8 mouse cellular contexts compared by ENCODE assay signal in the genomic region with DNA sequence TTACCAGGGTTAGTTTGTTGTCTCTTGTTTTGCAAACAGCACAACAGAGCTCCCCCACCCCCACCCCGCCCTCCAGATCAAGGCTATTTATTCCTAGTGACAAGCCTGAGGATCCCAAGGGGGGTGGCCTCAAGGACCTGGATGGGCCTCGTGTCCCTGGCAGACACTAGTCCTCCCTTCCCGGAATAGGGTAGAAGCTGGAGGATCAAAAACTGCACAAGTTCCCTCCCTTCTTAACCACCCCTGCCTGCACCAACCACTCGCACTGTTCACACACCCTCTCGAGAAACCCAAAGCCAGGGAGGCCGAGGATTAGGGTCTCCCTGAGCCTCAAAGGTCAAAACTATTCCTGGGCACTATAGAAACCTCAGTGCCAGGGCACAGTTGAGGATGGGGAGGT. TPM values are rescaled to one million over a fixed set of nuclear protein-coding genes. Genes with fewer than 3 reads are reported as not detected.
DNase-seq lines count a peak whose midpoint lies in the region; ATAC-seq and TF ChIP-seq lines count a peak whose summit lies in the region.

No protein-coding gene starts in this region.

- peaks cover 46% of the 10 kb centered on the region for H3K4me1 ChIP-seq in erythroblast, embryonic 14.5 days (ENCODE audit: control insufficient read depth)
- H3K4me1 ChIP-seq in CH12.LX (ENCODE audit: control insufficient read depth in 1 of 2, insufficient read depth in 2 of 2) = peaks cover 16 to 50% of the 10 kb centered on the region in 2 experiments
- H3K4me1 ChIP-seq in liver, embryonic 13.5 days (replicated peaks) = peaks cover 70% of the 10 kb centered on the region

- H3K4me3 ChIP-seq in erythroblast, embryonic 14.5 days (replicated peaks) = peak overlapping the region; percentile 69
- H3K4me3 ChIP-seq in CH12.LX (replicated peaks in 1 of 3; ENCODE audit: low read depth in 2 of 3, low read length in 2 of 3, poor library complexity in 1 of 3) = no peak overlapping the region
- H3K4me3 ChIP-seq in liver, embryonic 13.5 days (replicated peaks) = peak overlapping the region; percentile 75

- TF ChIP-seq EP300 in CH12.LX (IDR thresholded peaks at IDR 0.05; ENCODE audit: low read length) = no peak

- no peak for ATAC-seq in erythroblast, adult 5-6 weeks (replicated peaks; ENCODE audit: low FRiP score, poor library complexity, severe bottlenecking)
- no peak for ATAC-seq in liver, embryonic 13.5 days (ENCODE audit: low read depth)

- H3K9ac ChIP-seq in CH12.LX (ENCODE audit: insufficient read depth, low read depth) = peak overlapping the region; percentile 93; the same call in 1 of the 2 replicates
- H3K9ac ChIP-seq in liver, embryonic 13.5 days = peak overlapping the region; percentile 80

- in situ Hi-C loops in CH12.LX (cut with MboI; ENCODE audit: low pct_ligation_motif_present, low pct_unique_long_range_greater_than_20kb, low sequenced_read_pairs) = loop anchor here (10.0 kb wide), 1 partner anchor 365 kb away; the partner anchor contains the start of genes Dnali1 and Snip1

- 26% methylated on average over 6 of the region's 6 CpGs for WGBS in liver, embryonic 13.5 days (ENCODE audit: insufficient replicate concordance)

- no peaks in the 10 kb centered on the region for H3K9me3 ChIP-seq in erythroblast, embryonic 14.5 days (ENCODE audit: control insufficient read depth, low read length)
- H3K9me3 ChIP-seq in CH12.LX (replicated peaks; ENCODE audit: low read length) = peaks cover 2% of the 10 kb centered on the region
- H3K9me3 ChIP-seq in liver, embryonic 13.5 days (replicated peaks) = no peaks in the 10 kb centered on the region

- peaks cover 19% of the 10 kb centered on the region for H3K79me2 ChIP-seq in CH12.LX (replicated peaks; ENCODE audit: control insufficient read depth, extremely low read depth, insufficient read depth, poor library complexity, severe bottlenecking)

- no peak for TF ChIP-seq RAD21 in CH12.LX (IDR thresholded peaks at IDR 0.05; ENCODE audit: low read depth, low read length)

- peak overlapping the region; percentile 83 for H3K4me2 ChIP-seq in CH12.LX (ENCODE audit: insufficient read depth, low read depth, poor library complexity, severe bottlenecking)
- H3K4me2 ChIP-seq in liver, embryonic 13.5 days = peak overlapping the region; percentile 98

- no peak overlapping the region for H3K27ac ChIP-seq in CH12.LX (ENCODE audit: insufficient read depth, low read depth)
- H3K27ac ChIP-seq in liver, embryonic 13.5 days = peak overlapping the region; percentile 67

- TF ChIP-seq CTCF in CH12.LX (conservative IDR thresholded peaks at IDR 0.05 in 1 of 2, IDR thresholded peaks at IDR 0.05 in 1 of 2; ENCODE audit: low read depth in 2 of 2, low read length in 2 of 2) = no peak

- DNase-seq in CH12.LX (ENCODE audit: extremely low read depth) = no peak
- DNase-seq in gastrocnemius, postnatal 25 days = peak; percentile 65
- no peak for DNase-seq in liver, embryonic 13.5 days
- DNase-seq in B cell, adult 2 months = no peak
- DNase-seq in cerebellum, adult 11-12 months = no peak
- no peak for DNase-seq in left cerebral cortex, adult 18-20 months (ENCODE audit: low spot score in 2 of 2)

- no peak for TF ChIP-seq POLR2A in CH12.LX (IDR thresholded peaks at IDR 0.05; ENCODE audit: low read depth, low read length)

- H3K27me3 ChIP-seq in erythroblast, embryonic 14.5 days (ENCODE audit: control insufficient read depth) = peaks cover 48% of the 10 kb centered on the region
- no peaks in the 10 kb centered on the region for H3K27me3 ChIP-seq in CH12.LX (replicated peaks)
- peaks cover 17% of the 10 kb centered on the region; the same call in 1 of the 2 replicates for H3K27me3 ChIP-seq in liver, embryonic 13.5 days

- no peaks in the 10 kb centered on the region for H3K36me3 ChIP-seq in erythroblast, embryonic 14.5 days (ENCODE audit: control insufficient read depth)
- no peaks in the 10 kb centered on the region for H3K36me3 ChIP-seq in CH12.LX (replicated peaks in 1 of 2; ENCODE audit: control insufficient read depth in 1 of 2, insufficient read depth in 1 of 2, low read length in 1 of 2)
- H3K36me3 ChIP-seq in liver, embryonic 13.5 days = no peaks in the 10 kb centered on the region

- dilution Hi-C loops in CH12.LX (cut with MboI; ENCODE audit: extremely low pct_ligation_motif_present, extremely low pct_unique_long_range_greater_than_20kb, low sequenced_read_pairs) = no loop called here

TF ChIP-seq in CH12.LX, 34 proteins besides CTCF, POLR2A, EP300 and RAD21 (continues in another document):
- no peak for TF ChIP-seq PAX5 (IDR thresholded peaks at IDR 0.05; ENCODE audit: low read length)
- TF ChIP-seq MEF2A (IDR thresholded peaks at IDR 0.05; ENCODE audit: borderline replicate concordance, low read depth, low read length) = no peak
- TF ChIP-seq HCFC1 (IDR thresholded peaks at IDR 0.05; ENCODE audit: low read depth, low read length) = no peak
- TF ChIP-seq IRF4 (IDR thresholded peaks at IDR 0.05; ENCODE audit: low read depth, low read length) = no peak
- TF ChIP-seq SMC3 (IDR thresholded peaks at IDR 0.05; ENCODE audit: low read depth, low read length) = no peak
- TF ChIP-seq TBP (conservative IDR thresholded peaks at IDR 0.05; ENCODE audit: low read depth, low read length) = no peak
- TF ChIP-seq MAZ (IDR thresholded peaks at IDR 0.05; ENCODE audit: low read depth, low read length) = no peak
- TF ChIP-seq ZKSCAN1 (IDR thresholded peaks at IDR 0.05; ENCODE audit: borderline replicate concordance, low read depth, low read length) = no peak
- TF ChIP-seq USF1 (IDR thresholded peaks at IDR 0.05; ENCODE audit: low read depth, low read length) = no peak
- TF ChIP-seq CHD1 (IDR thresholded peaks at IDR 0.05; ENCODE audit: low read depth, low read length) = no peak
- no peak for TF ChIP-seq ZMIZ1 (IDR thresholded peaks at IDR 0.05; ENCODE audit: low read depth, low read length)
- TF ChIP-seq RCOR1 (conservative IDR thresholded peaks at IDR 0.05; ENCODE audit: low read depth, low read length) = no peak
- no peak for TF ChIP-seq BHLHE40 (IDR thresholded peaks at IDR 0.05; ENCODE audit: low read depth, low read length)
- no peak for TF ChIP-seq JUN (IDR thresholded peaks at IDR 0.05; ENCODE audit: insufficient read depth, low read depth, low read length)
- no peak for TF ChIP-seq E2F4 (IDR thresholded peaks at IDR 0.05; ENCODE audit: insufficient replicate concordance, low read depth, low read length)

RNA-seq across cellular contexts. Expression of gene Fhl3, which starts 0.7 kb away (rescaled TPM):
- 0.05 and 0.09 TPM in 2 replicates for polyA plus RNA-seq in erythroblast, embryonic 14.5 days (2012)
- total RNA-seq in erythroblast, adult 5-6 weeks (2015; ENCODE audit: low replicate concordance) = 4.2 and 7.5 TPM in 2 replicates
- 0.77 and 1.3 TPM in 2 replicates for total RNA-seq in erythroblast, adult 5-6 weeks (2017; ENCODE audit: low replicate concordance)
- total RNA-seq in CH12.LX (2012; rRNA removed) (10.4 and 10.8 TPM in 2 replicates), CH12.LX (2014; rRNA removed) (3.6 and 4.1 TPM in 2 replicates)
- polyA plus RNA-seq in CH12.LX (2012; ENCODE audit: insufficient read length, low read depth) = 14.8 and 20.8 TPM in 2 replicates
- total RNA-seq in gastrocnemius, postnatal 25 days (2021) = 100 to 1,000 TPM; 200 to 220 TPM
- polyA plus RNA-seq in liver, embryonic 13.5 days (2015; fragmentation: Nextera tagmentation; extraction: Ambion mirVana) = 3.1 and 3.6 TPM in 2 replicates
- total RNA-seq in left cerebral cortex, adult 18-20 months (2021) = 1 to 10 TPM; 1.3 TPM

RNA-seq across cellular contexts. Expression of gene Utp11, which starts 6.4 kb away (rescaled TPM):
- polyA plus RNA-seq in erythroblast, embryonic 14.5 days (2012) = 0.19 and 0.50 TPM in 2 replicates
- 6.7 and 20.8 TPM in 2 replicates for total RNA-seq in erythroblast, adult 5-6 weeks (2015; ENCODE audit: low replicate concordance)
- 4.5 and 15.1 TPM in 2 replicates for total RNA-seq in erythroblast, adult 5-6 weeks (2017; ENCODE audit: low replicate concordance)
- total RNA-seq in CH12.LX (2012; rRNA removed) = 52.7 and 63.2 TPM in 2 replicates
- 78.1 and 84.4 TPM in 2 replicates for total RNA-seq in CH12.LX (2014; rRNA removed)
- 102 and 107 TPM in 2 replicates for polyA plus RNA-seq in CH12.LX (2012; ENCODE audit: insufficient read length, low read depth)
- total RNA-seq in gastrocnemius, postnatal 25 days (2021) = 10 to 100 TPM; 16.1 to 18.3 TPM
- polyA plus RNA-seq in liver, embryonic 13.5 days (2015; fragmentation: Nextera tagmentation; extraction: Ambion mirVana) = 37.5 and 48.1 TPM in 2 replicates
- total RNA-seq in left cerebral cortex, adult 18-20 months (2021) = 10 to 100 TPM; 15.0 to 15.3 TPM

RNA-seq across cellular contexts. Expression of gene Sf3a3, which starts 14.8 kb away (rescaled TPM):
- 2.5 and 3.6 TPM in 2 replicates for polyA plus RNA-seq in erythroblast, embryonic 14.5 days (2012)
- 14.2 and 24.2 TPM in 2 replicates for total RNA-seq in erythroblast, adult 5-6 weeks (2015; ENCODE audit: low replicate concordance)
- 26.2 and 34.7 TPM in 2 replicates for total RNA-seq in erythroblast, adult 5-6 weeks (2017; ENCODE audit: low replicate concordance)
- total RNA-seq in CH12.LX (2012; rRNA removed) (100 and 129 TPM in 2 replicates), CH12.LX (2014; rRNA removed) (122 and 146 TPM in 2 replicates)
- polyA plus RNA-seq in CH12.LX (2012; ENCODE audit: insufficient read length, low read depth) = 134 and 156 TPM in 2 replicates
- total RNA-seq in gastrocnemius, postnatal 25 days (2021) = 10 to 100 TPM; 10.8 to 11.3 TPM
- polyA plus RNA-seq in liver, embryonic 13.5 days (2015; fragmentation: Nextera tagmentation; extraction: Ambion mirVana) = 91.3 and 101 TPM in 2 replicates
- total RNA-seq in left cerebral cortex, adult 18-20 months (2021) = 10 to 100 TPM; 33.9 to 42.3 TPM

RNA-seq across cellular contexts. Expression of gene Inpp5b, which starts 41.9 kb away (rescaled TPM):
- polyA plus RNA-seq in erythroblast, embryonic 14.5 days (2012) = 1.5 and 2.5 TPM in 2 replicates
- total RNA-seq in erythroblast, adult 5-6 weeks (2015; ENCODE audit: low replicate concordance) = 27.3 and 37.0 TPM in 2 replicates
- 15.2 and 15.8 TPM in 2 replicates for total RNA-seq in erythroblast, adult 5-6 weeks (2017; ENCODE audit: low replicate concordance)
- total RNA-seq in CH12.LX (2012; rRNA removed) (25.9 and 26.2 TPM in 2 replicates), CH12.LX (2014; rRNA removed) (30.2 and 34.0 TPM in 2 replicates)
- polyA plus RNA-seq in CH12.LX (2012; ENCODE audit: insufficient read length, low read depth) = 21.1 and 25.6 TPM in 2 replicates
- total RNA-seq in gastrocnemius, postnatal 25 days (2021) = 10 to 100 TPM in 1 of 2 experiments, 1 to 10 TPM in 1; 8.8 to 10.3 TPM
- polyA plus RNA-seq in liver, embryonic 13.5 days (2015; fragmentation: Nextera tagmentation; extraction: Ambion mirVana) = 43.2 and 49.7 TPM in 2 replicates
- 10 to 100 TPM; 37.2 to 42.3 TPM for total RNA-seq in left cerebral cortex, adult 18-20 months (2021)

RNA-seq across cellular contexts. Expression of gene Pou3f1, which starts 43.2 kb away (rescaled TPM):
- polyA plus RNA-seq in erythroblast, embryonic 14.5 days (2012) = 0.01 and 0.02 TPM in 2 replicates
- not detected in 2 replicates for total RNA-seq in erythroblast, adult 5-6 weeks (2015; ENCODE audit: low replicate concordance)
- not detected in 2 replicates for total RNA-seq in erythroblast, adult 5-6 weeks (2017; ENCODE audit: low replicate concordance)
- total RNA-seq in CH12.LX (2012; rRNA removed) = not detected in 2 replicates
- total RNA-seq in CH12.LX (2014; rRNA removed) = not detected in 2 replicates
- not detected in 2 replicates for polyA plus RNA-seq in CH12.LX (2012; ENCODE audit: insufficient read length, low read depth)
- total RNA-seq in gastrocnemius, postnatal 25 days (2021) = under 1 TPM; 0.38 to 0.43 TPM
- polyA plus RNA-seq in liver, embryonic 13.5 days (2015; fragmentation: Nextera tagmentation; extraction: Ambion mirVana) = not detected in 2 replicates
- 10 to 100 TPM; 17.1 to 17.3 TPM for total RNA-seq in left cerebral cortex, adult 18-20 months (2021)

Comparison
In these comparisons a context has a peak if more than half of its experiments do, and no peak if none do; other contexts are left out.
1. H3K4me3 ChIP-seq: peak in erythroblast, embryonic 14.5 days (single experiment) and liver, embryonic 13.5 days (single experiment); none in CH12.LX (0 of 3).
2. RNA of gene Fhl3, which starts 0.7 kb away (total RNA-seq): 200 to 220 TPM in gastrocnemius, postnatal 25 days; 3.6 to 10.8 TPM in CH12.LX, 0.77 to 7.5 TPM in erythroblast, adult 5-6 weeks and 1.3 TPM in left cerebral cortex, adult 18-20 months; every median in the first group is over 10 times any median in the second.